Mouse (Mus musculus) MEL (cell line): ENCODE data around the gene Map7. TPM values are rescaled to one million over a fixed set of nuclear protein-coding genes. Genes with fewer than 3 reads are reported as not detected.

Experiments used
- DNase-seq: peaks from one replicate; pipeline ENCODE4 v3.0.0; 2011; ENCODE audit warnings: low read depth, low spot score
- H3K27ac ChIP-seq: 2 replicates; pipeline ENCODE4 v1.5.1; 2012; ENCODE audit warnings: low read depth, mild to moderate bottlenecking, control low read depth, low read length, moderate library complexity; ENCODE audit not compliant: control insufficient read depth
- H3K27me3 ChIP-seq, 2 experiments: fragments of 150-350 bp in 1 of 2; sonication (generic) in 1 of 2; 2 replicates each; pipeline ENCODE4 v1.6.1; 2012; ENCODE audit warnings: low read length in 2 of 2, mild to moderate bottlenecking in 2 of 2, improper control_type of control experiment in 1 of 2, moderate library complexity in 1 of 2; ENCODE audit not compliant: insufficient read depth in 2 of 2, control insufficient read depth in 1 of 2
- H3K36me3 ChIP-seq, 2 experiments: 2 replicates each; pipeline ENCODE4 v1.6.1; 2012 to 2014; ENCODE audit warnings: low read length in 2 of 2, improper control_type of control experiment in 1 of 2, inconsistent platforms in 1 of 2, mild to moderate bottlenecking in 1 of 2; ENCODE audit not compliant: insufficient read depth in 2 of 2, control insufficient read depth in 1 of 2
- H3K4me1 ChIP-seq, 2 experiments: fragments of 150-350 bp in 1 of 2; sonication (generic) in 1 of 2; 2 replicates each; pipeline ENCODE4 v1.6.1; 2012; ENCODE audit warnings: low read length in 2 of 2, improper control_type of control experiment in 1 of 2, mild to moderate bottlenecking in 1 of 2; ENCODE audit not compliant: insufficient read depth in 2 of 2, control insufficient read depth in 1 of 2
- H3K4me3 ChIP-seq, 2 experiments: fragments of 150-350 bp in 1 of 2; sonication (generic) in 1 of 2; 2 replicates each; pipeline ENCODE4 v1.5.1; 2012; ENCODE audit warnings: low read depth in 2 of 2, low read length in 2 of 2, mild to moderate bottlenecking in 2 of 2, moderate library complexity in 2 of 2, control low read depth in 1 of 2, improper control_type of control experiment in 1 of 2; ENCODE audit not compliant: control insufficient read depth in 1 of 2, insufficient read depth in 1 of 2
- H3K79me2 ChIP-seq: 2 replicates; pipeline ENCODE4 v1.6.1; 2012; ENCODE audit warnings: mild to moderate bottlenecking, low read length, moderate library complexity; ENCODE audit not compliant: control insufficient read depth, poor library complexity, insufficient read depth
- H3K9ac ChIP-seq: 2 replicates; pipeline ENCODE4 v1.6.1; 2012; ENCODE audit warnings: low read depth, mild to moderate bottlenecking, control low read depth, low read length, moderate library complexity; ENCODE audit not compliant: control insufficient read depth, poor library complexity, severe bottlenecking
- H3K9me3 ChIP-seq: fragments of 150-350 bp; sonication (generic); replicated peaks from 2 replicates; pipeline ENCODE4 v1.6.1; 2012; ENCODE audit warnings: mild to moderate bottlenecking, low read length, improper control_type of control experiment, moderate library complexity; ENCODE audit not compliant: insufficient read depth
- BHLHE40 ChIP-seq: IDR thresholded peaks from 2 replicates; pipeline ENCODE4 v1.6.1; 2012; ENCODE audit warnings: low read depth, mild to moderate bottlenecking, inconsistent platforms, low read length, improper control_type of control experiment, borderline replicate concordance
- CHD1 ChIP-seq: IDR thresholded peaks from 2 replicates; pipeline ENCODE4 v1.6.1; 2012; ENCODE audit warnings: low read depth, mild to moderate bottlenecking, inconsistent platforms, low read length, improper control_type of control experiment
- CHD2 ChIP-seq: IDR thresholded peaks from 2 replicates; pipeline ENCODE4 v1.6.1; 2011; ENCODE audit warnings: low read length, improper control_type of control experiment
- CTCF ChIP-seq, 3 experiments: IDR thresholded peaks in 2 of 3; conservative IDR thresholded peaks in 1 of 3; 2 replicates each; pipeline ENCODE4 v1.5.1; 2011 to 2012; ENCODE audit warnings: low read length in 3 of 3, low read depth in 2 of 3, mild to moderate bottlenecking in 2 of 3, improper control_type of control experiment in 1 of 3, inconsistent platforms in 1 of 3, mixed read lengths in 1 of 3, moderate library complexity in 1 of 3; ENCODE audit not compliant: control insufficient read depth in 1 of 3, insufficient read depth in 1 of 3, poor library complexity in 1 of 3, severe bottlenecking in 1 of 3
- ELF1 ChIP-seq: IDR thresholded peaks from 2 replicates; pipeline ENCODE4 v1.6.1; 2014; ENCODE audit warnings: low read depth, mild to moderate bottlenecking, inconsistent platforms, low read length, improper control_type of control experiment, moderate library complexity
- GABPA ChIP-seq: IDR thresholded peaks from 2 replicates; pipeline ENCODE4 v1.6.1; 2012; ENCODE audit warnings: low read depth, mild to moderate bottlenecking, inconsistent platforms, low read length, improper control_type of control experiment, moderate library complexity
- GATA1 ChIP-seq: IDR thresholded peaks from 2 replicates; pipeline ENCODE4 v1.6.1; 2011; ENCODE audit warnings: low read depth, low read length, improper control_type of control experiment
- HCFC1 ChIP-seq: IDR thresholded peaks from 2 replicates; pipeline ENCODE4 v1.6.1; 2012; ENCODE audit warnings: low read depth, mild to moderate bottlenecking, inconsistent platforms, low read length, improper control_type of control experiment, moderate library complexity
- KAT2A ChIP-seq: conservative IDR thresholded peaks from 2 replicates; pipeline ENCODE4 v1.6.1; 2012; ENCODE audit warnings: low read depth, low read length, improper control_type of control experiment, inconsistent platforms
- MAX ChIP-seq: IDR thresholded peaks from 2 replicates; pipeline ENCODE4 v1.6.1; 2011; ENCODE audit warnings: low read length, improper control_type of control experiment
- MXI1 ChIP-seq: IDR thresholded peaks from 2 replicates; pipeline ENCODE4 v1.6.1; 2011; ENCODE audit warnings: mild to moderate bottlenecking, low read depth, low read length, improper control_type of control experiment
- MYB ChIP-seq: IDR thresholded peaks from 2 replicates; pipeline ENCODE4 v1.6.1; 2011; ENCODE audit warnings: mild to moderate bottlenecking, low read depth, low read length, improper control_type of control experiment
- MYC ChIP-seq: IDR thresholded peaks from 2 replicates; pipeline ENCODE4 v1.6.1; 2011; ENCODE audit warnings: low read depth, mild to moderate bottlenecking, low read length, improper control_type of control experiment, moderate library complexity
- POLR2AphosphoS2 ChIP-seq: IDR thresholded peaks from 2 replicates; pipeline ENCODE4 v1.6.1; 2011; ENCODE audit warnings: low read length, improper control_type of control experiment
- RAD21 ChIP-seq: IDR thresholded peaks from 2 replicates; pipeline ENCODE4 v1.6.1; 2011; ENCODE audit warnings: mild to moderate bottlenecking, low read depth, low read length, improper control_type of control experiment
- RCOR1 ChIP-seq: IDR thresholded peaks from 2 replicates; pipeline ENCODE4 v1.6.1; 2012; ENCODE audit warnings: low read depth, mild to moderate bottlenecking, inconsistent platforms, low read length, improper control_type of control experiment
- TAL1 ChIP-seq: IDR thresholded peaks from 2 replicates; pipeline ENCODE4 v1.6.1; 2012; ENCODE audit warnings: mild to moderate bottlenecking, inconsistent platforms, low read length, moderate library complexity, mixed read lengths
- UBTF ChIP-seq: IDR thresholded peaks from 2 replicates; pipeline ENCODE4 v1.6.1; 2012; ENCODE audit warnings: low read depth, mild to moderate bottlenecking, inconsistent platforms, low read length, improper control_type of control experiment, moderate library complexity, borderline replicate concordance; ENCODE audit not compliant: insufficient read depth
- USF1 ChIP-seq: IDR thresholded peaks from 2 replicates; pipeline ENCODE4 v1.6.1; 2014; ENCODE audit warnings: low read depth, mild to moderate bottlenecking, inconsistent platforms, low read length, improper control_type of control experiment, moderate library complexity
- ZC3H11A ChIP-seq: IDR thresholded peaks from 2 replicates; pipeline ENCODE4 v1.6.1; 2012; ENCODE audit warnings: low read depth, mild to moderate bottlenecking, inconsistent platforms, low read length, improper control_type of control experiment
- ZKSCAN1 ChIP-seq: IDR thresholded peaks from 2 replicates; pipeline ENCODE4 v1.6.1; 2012; ENCODE audit warnings: low read depth, mild to moderate bottlenecking, inconsistent platforms, low read length, improper control_type of control experiment, moderate library complexity
- polyA plus RNA-seq, 2 experiments: library from polyadenylated mRNA; stranded (reverse) in 1 of 2; unstranded in 1 of 2; fragments of >175 nt in 1 of 2; fragments of >200 nt in 1 of 2; gene quantifications; 2 replicates each; pipeline versions ENCODE4 v1.2.1 to v1.2.4; 2012; ENCODE audit warnings: low replicate concordance in 2 of 2, low read depth in 1 of 2; ENCODE audit not compliant: insufficient read length in 2 of 2, insufficient read depth in 1 of 2, missing spikeins in 1 of 2
- total RNA-seq: library from RNA; depleted of rRNA; stranded (reverse); fragments of 300-350 nt; gene quantifications from 2 replicates; pipeline ENCODE4 v1.2.3, GENCODE M21; 2012

Gene Map7
- total and polyA plus RNA-seq, 3 experiments: 3.1 to 9.5 TPM; not detected in 1

GRCm38 (mm10) chr10:20204696-20205431 is 56.6 kb downstream of the Map7 start:
- Histone ChIP-seq H3K9me3 (no peaks in the 10 kb centered on the region), H3K36me3 (no peaks in the 10 kb centered on the region), H3K4me3 (no peak overlapping the region), H3K9ac (no peak overlapping the region), H3K27ac (no peak overlapping the region), H3K4me1 (no peaks in the 10 kb centered on the region), H3K79me2 (no peaks in the 10 kb centered on the region), H3K27me3 (no peaks in the 10 kb centered on the region)
- DNase-seq: no peak
- TF ChIP-seq GATA1: no peak
- TF ChIP-seq MAX: no peak
- no peak for TF ChIP-seq KAT2A
- TF ChIP-seq GABPA: no peak

GRCm38 (mm10) chr10:20206966-20207365 is 58.7 kb downstream of the Map7 start:
- Histone ChIP-seq H3K36me3 (no peaks in the 10 kb centered on the region), H3K9me3 (no peaks in the 10 kb centered on the region), H3K79me2 (no peaks in the 10 kb centered on the region), H3K27me3 (no peaks in the 10 kb centered on the region), H3K4me3 (no peak overlapping the region), H3K27ac (no peak overlapping the region), H3K9ac (no peak overlapping the region), H3K4me1 (no peaks in the 10 kb centered on the region)
- no peak for TF ChIP-seq UBTF
- no peak for TF ChIP-seq RCOR1
- no peak for TF ChIP-seq ZKSCAN1
- TF ChIP-seq TAL1: no peak
- no peak for TF ChIP-seq MYC
- TF ChIP-seq CHD1: no peak
- no peak for TF ChIP-seq KAT2A
- no peak for TF ChIP-seq ZC3H11A
- TF ChIP-seq MYB: no peak
- no peak for TF ChIP-seq POLR2AphosphoS2
- DNase-seq: no peak

GRCm38 (mm10) chr10:20209609-20210341 is 61.5 kb downstream of the Map7 start:
- H3K27me3 ChIP-seq: no peaks in the 10 kb centered on the region

More at GRCm38 (mm10) chr10:20209609-20210341, 61.5 kb downstream of the Map7 start:
- no peak overlapping the region for H3K9ac ChIP-seq
- no peaks in the 10 kb centered on the region for H3K9me3 ChIP-seq
- H3K79me2 ChIP-seq: no peaks in the 10 kb centered on the region
- H3K27ac ChIP-seq: no peak overlapping the region
- TF ChIP-seq ZKSCAN1 (no peak), GATA1 (no peak), ELF1 (no peak), CHD2 (no peak), MXI1 (no peak), HCFC1 (no peak), USF1 (no peak), ZC3H11A (no peak), MYB (no peak), RAD21 (no peak), BHLHE40 (no peak), CTCF (IDR thresholded peaks at IDR 0.05 in 2 of 3, conservative IDR thresholded peaks at IDR 0.05 in 1 of 3; ENCODE audit: control insufficient read depth in 1 of 3, insufficient read depth in 1 of 3, low read depth in 2 of 3, low read length in 3 of 3, poor library complexity in 1 of 3, severe bottlenecking in 1 of 3) (no peak)
- no peaks in the 10 kb centered on the region for H3K36me3 ChIP-seq
- no peaks in the 10 kb centered on the region for H3K4me1 ChIP-seq
- DNase-seq: no peak
- no peak overlapping the region for H3K4me3 ChIP-seq
